Mouse (Mus musculus): ENCODE measurements around the gene Gm19402.
"Not testable (repeated sequence)": the region's sequence is repeated elsewhere in the genome, so short reads cannot be mapped to it uniquely, and the experiment has no call there.

The Gm19402 gene

DNA sequence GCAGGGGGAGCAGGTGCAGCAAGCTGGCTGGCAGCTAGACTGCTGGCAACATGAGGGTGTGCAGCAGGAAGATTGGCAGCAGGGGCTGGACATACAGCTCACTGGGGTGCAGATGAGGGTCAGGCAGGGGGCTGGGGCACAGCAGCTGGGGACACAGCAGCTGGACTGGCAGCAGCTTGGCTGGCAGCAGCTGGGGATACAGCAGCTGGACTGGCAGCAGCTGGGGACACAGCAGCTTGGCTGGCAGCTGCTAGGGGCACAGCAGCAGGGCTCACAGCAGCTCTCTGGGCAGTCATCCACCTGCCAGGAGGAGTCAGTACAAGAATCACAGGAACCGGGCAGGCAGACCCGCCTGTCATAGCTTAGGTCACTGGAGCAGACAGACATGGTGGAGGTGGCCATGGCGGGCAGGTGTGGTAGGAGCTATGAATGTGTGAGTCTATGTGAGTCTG lies at the start of gene Gm19402:
Gm19402 (minus strand) TSS at position 402 of the 452 bp plus-strand sequence.
- not testable (repeated sequence) for DNase-seq (ENCODE audit: extremely low read depth, low read depth)

DNA sequence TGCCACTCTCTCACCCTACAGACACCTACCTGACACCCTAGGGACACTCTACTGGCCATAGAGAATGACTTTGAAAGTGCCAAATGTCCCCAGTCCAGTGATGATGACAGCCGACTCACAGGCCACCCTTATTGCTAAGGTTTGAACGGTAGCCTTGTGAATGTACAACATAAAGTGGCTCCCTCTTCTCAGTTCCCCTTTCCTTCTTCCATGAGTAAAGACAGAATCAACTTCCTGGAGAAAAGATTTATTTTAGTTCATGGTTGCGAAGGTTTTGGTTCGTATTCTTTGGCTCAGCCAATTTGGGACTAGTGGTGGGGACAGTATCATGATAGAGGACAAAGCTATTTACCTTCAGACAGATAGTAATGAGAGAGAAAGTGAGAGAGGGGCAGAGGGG lies 48.4 kb upstream of the Gm19402 start:
- no peak for DNase-seq (ENCODE audit: extremely low read depth, low read depth)

DNA sequence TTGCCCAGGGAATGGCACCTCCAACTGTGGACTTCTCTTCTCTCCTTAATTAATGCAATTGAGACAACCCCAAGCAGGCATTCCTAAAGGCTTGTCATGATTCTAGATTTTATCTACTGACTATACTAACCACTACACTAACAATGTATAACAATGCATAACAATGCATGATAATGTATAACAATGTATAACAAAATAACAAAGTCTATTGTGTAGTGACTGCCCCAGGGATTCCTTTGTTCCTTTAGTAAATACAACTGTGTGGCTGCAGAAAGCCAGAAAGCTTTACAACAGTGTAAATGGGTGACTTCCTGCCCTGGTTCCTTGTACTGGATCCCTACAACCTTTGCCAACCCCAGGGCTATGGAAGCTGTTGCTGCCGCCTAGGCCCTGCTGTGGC lies 45.4 kb upstream of the Gm19402 start:
- no peak for DNase-seq (ENCODE audit: extremely low read depth, low read depth)

- DNase-seq (ENCODE audit: extremely low read depth, low read depth) = peak; percentile 24
Measured at GRCm38 (mm10) chr10:77729241-77729640, 38.7 kb upstream of the Gm19402 start.

GRCm38 (mm10) chr10:77728280-77728679 lies 37.7 kb upstream of the Gm19402 start:
- no peak for DNase-seq (ENCODE audit: extremely low read depth, low read depth)

- DNase-seq (ENCODE audit: extremely low read depth, low read depth) = no peak
Measured at GRCm38 (mm10) chr10:77726186-77726585, 35.6 kb upstream of the Gm19402 start, which contains the start of gene Gm10100. Gene Gm10100, plus strand, starts transcription at chr10:77726486.

DNA sequence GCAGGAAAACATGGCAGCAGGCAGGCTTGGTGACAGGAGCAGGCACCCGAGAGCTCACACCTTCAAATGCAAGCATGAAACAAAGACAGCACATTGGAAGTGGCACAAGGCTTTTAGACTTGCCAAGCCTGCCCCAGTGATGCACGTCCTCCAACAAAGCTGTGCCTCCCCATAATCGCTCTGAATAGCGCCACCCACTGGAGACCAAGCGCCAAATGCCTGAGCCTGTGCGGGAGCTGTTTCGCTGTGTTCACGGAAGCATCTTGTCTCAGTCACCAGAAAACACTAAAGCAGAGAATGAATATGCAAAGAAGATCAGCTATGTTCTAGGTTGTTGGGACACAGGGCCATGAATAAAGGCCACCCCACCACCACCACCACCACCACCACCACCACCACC lies 34.3 kb upstream of the Gm19402 start:
- no peak for DNase-seq (ENCODE audit: extremely low read depth, low read depth)

- not testable (repeated sequence) for DNase-seq (ENCODE audit: extremely low read depth, low read depth)
Measured at GRCm38 (mm10) chr10:77720299-77720698, 29.7 kb upstream of the Gm19402 start, which contains the start of gene Krtap12-1. Gene Krtap12-1, plus strand, starts transcription at chr10:77720599.

DNA sequence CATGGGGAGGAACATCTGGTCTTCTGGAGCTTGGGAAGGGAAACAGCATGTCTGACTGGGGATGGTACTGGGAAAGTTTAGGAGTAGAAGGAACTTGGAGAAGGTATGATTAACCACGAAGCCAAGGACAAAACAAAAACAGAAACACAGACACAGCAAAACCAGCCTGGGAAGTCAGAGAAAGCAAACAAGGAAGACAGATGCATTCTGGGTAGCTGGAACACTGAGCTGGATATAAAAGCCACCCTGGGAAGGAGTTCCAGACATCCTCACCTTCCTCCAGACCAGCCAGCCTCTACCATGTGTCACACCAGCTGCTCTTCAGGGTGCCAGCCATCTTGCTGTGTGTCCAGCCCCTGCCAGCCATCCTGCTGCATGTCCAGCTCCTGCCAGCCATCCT lies 24.9 kb upstream of the Gm19402 start, which contains the start of gene Gm10142:
Gm10142 (plus strand) TSS at position 301 of the 400 bp plus-strand sequence.
- no peak for DNase-seq (ENCODE audit: extremely low read depth, low read depth)

- DNase-seq (ENCODE audit: extremely low read depth, low read depth) = peak; percentile 77
Measured at GRCm38 (mm10) chr10:77713734-77714133, 23.2 kb upstream of the Gm19402 start.

GRCm38 (mm10) chr10:77711157-77711556 lies 20.6 kb upstream of the Gm19402 start, which contains the start of gene Gm10024:
Gene Gm10024, plus strand, starts transcription at chr10:77711457.
- DNase-seq (ENCODE audit: extremely low read depth, low read depth) = not testable (repeated sequence)

- DNase-seq (ENCODE audit: extremely low read depth, low read depth) = no peak
Measured at GRCm38 (mm10) chr10:77709831-77710230, 19.3 kb upstream of the Gm19402 start.

DNA sequence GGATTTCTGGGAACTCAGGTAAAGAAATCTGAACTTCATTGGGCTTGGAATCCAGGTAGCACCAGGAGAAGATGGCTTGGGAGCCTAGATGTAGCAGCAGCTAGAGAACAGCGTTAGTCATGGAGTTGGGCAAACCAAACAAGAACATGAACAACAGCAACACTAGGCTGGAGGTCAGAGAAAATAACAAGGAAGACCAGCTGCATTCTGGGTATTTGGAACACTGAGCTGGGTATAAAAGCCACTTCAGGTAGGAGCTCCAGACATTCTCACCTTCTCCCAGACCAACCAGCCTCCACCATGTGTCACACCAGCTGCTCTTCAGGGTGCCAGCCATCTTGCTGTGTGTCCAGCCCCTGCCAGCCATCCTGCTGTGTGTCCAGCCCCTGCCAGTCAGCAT lies 15.8 kb upstream of the Gm19402 start, which contains the start of gene Gm10272:
Gm10272 (plus strand) TSS at position 301 of the 400 bp plus-strand sequence.
- no peak for DNase-seq (ENCODE audit: extremely low read depth, low read depth)

DNA sequence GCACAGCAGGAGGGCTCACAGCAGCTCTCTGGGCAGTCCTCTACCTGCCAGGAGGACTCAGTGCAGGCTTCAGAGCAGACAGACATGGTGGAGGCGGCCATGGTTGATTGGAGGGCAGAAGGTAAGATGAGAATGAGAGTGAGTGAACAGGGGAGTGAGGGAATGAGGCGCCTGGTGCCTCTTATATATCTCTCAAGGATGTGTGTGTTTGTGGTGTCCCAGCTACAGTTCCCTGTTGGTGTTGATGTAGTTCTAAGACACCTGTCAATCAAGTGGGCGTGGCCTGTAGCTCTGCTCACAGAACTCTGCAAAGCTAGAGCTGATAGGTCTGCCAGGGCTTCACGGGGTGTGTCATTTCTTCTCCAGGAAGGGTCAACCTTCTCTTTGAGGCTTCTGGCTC lies 6.6 kb upstream of the Gm19402 start, which contains the start of gene Gm9508:
Gm9508 (minus strand) TSS at position 101 of the 400 bp plus-strand sequence.
- DNase-seq (ENCODE audit: extremely low read depth, low read depth) = no peak

- no peak for DNase-seq (ENCODE audit: extremely low read depth, low read depth)
Measured at GRCm38 (mm10) chr10:77687021-77687420, 3.5 kb downstream of the Gm19402 start.

- no peak for DNase-seq (ENCODE audit: extremely low read depth, low read depth)
Measured at GRCm38 (mm10) chr10:77685895-77686664, 4.5 kb downstream of the Gm19402 start, which contains the start of gene Tspear. Gene Tspear, plus strand, starts transcription at chr10:77686569.

DNA sequence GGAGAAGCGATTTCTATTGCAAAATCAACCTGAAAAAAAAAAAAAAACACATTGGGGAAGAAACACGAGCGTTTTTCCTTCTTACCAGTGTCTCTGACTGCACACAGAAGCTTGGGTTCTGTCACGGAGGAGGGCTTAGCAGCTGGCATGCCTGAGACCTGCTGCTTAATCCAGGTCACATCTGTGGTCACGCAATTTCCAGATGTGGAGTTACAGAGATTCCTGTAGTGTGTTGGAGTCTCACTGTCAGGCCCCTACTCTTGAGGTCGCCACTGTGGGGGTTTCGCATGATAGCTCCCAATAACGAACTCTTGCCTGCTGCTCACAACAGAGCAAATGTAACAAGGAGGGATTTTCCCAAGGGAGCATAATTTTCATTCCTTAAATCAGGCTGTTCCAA lies 6.4 kb downstream of the Gm19402 start:
- no peak for DNase-seq (ENCODE audit: extremely low read depth, low read depth)

GRCm38 (mm10) chr10:77682994-77683393 lies 7.6 kb downstream of the Gm19402 start:
- no peak for DNase-seq (ENCODE audit: extremely low read depth, low read depth)

DNA sequence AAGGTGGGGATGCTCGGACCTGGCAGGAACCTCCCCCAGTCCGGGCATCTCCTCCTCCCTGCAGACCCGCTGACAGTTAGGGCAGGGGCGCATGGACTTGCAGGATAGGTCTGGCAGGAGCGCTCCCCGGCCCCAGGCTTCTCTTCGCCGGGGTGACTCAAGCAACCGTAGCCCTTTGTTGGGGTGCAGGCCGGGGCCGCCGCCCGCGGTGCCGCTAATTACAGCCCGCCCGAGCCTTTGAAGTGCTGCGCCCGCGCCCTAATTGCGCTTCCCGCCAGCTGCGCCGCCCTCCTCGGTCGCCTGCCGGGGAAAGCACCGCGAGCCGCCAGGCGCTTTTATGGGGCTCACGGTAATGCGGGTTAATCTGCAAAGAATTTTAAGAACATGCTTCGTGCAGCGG lies 13.0 kb downstream of the Gm19402 start:
- DNase-seq (ENCODE audit: extremely low read depth, low read depth) = no peak

DNA sequence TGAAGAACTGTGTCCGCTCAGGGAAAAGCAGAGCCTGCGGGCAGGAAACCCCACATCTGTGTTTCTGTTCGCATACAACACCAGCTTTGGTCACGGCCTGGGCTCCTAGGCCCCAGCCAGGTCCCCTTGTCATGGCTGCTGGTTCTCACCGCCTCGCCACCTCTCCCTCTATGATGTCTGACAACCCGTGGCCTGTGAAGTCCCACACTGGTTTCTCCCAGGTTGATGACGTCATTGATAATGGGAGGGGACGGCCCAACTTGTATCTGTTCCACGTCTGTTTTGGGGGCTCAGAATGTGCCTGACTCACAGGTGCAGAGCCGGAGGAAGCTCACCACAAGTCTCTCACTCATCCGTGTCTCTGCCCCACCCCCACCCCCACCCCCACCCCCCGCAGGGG lies 16.8 kb downstream of the Gm19402 start:
- DNase-seq (ENCODE audit: extremely low read depth, low read depth) = no peak

DNA sequence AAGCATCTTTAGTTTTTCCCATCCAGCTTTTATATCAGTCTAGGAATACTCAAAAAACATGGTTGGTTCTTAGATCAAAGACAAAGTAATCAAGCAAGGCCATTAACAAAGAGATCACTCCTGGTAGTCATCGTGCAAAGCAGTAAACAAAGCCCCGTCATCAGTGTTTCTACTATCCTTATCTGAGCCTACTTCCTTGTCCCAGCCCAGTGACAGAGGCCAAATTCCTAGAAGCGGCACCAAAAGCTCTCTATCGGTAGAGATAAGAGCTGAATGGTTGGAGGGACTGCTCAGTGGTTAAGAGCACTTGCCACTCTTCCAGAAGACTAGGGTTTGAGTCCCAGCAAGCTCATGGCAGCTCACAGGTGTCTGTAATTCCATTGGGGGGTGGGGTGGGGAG lies 19.0 kb downstream of the Gm19402 start:
- DNase-seq (ENCODE audit: extremely low read depth, low read depth) = peak; percentile 86

- DNase-seq (ENCODE audit: extremely low read depth, low read depth) = no peak
Measured at GRCm38 (mm10) chr10:77670710-77671109, 19.8 kb downstream of the Gm19402 start.

DNA sequence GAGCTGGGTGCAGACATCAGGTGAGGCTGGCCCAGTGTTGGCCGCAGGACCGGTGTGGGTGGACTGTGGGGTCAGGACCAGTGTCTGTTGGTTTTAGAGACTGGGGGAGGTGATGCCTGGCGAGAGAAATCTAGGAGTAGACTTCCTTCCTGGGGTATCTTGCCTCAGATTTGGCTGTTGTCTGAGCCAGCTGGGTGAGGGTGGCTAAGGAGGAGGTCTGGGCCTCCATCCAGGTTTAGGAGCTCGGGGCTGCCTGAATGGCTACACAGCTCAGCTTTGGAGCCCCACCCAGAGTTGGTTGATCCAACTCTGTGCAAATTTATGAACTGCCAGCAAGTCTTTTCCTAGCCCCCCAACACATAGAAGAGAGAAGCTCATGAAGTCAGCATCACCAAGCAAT lies 23.2 kb downstream of the Gm19402 start:
- no peak for DNase-seq (ENCODE audit: extremely low read depth, low read depth)

All from MEL-GATA-1-ER (cell line).